Mouse (Mus musculus) heart, embryonic 11.5 days (tissue): ENCODE data around the gene Aoc3. TPM values are rescaled to one million over a fixed set of nuclear protein-coding genes. Genes with fewer than 3 reads are reported as not detected.
"Not testable (repeated sequence)": the region's sequence is repeated elsewhere in the genome, so short reads cannot be mapped to it uniquely, and the experiment has no call there.

Experiments
- ATAC-seq: fragments of 200-750 bp; cut with Nextera tagmentation; replicated peaks from 2 replicates; pipeline ENCODE4 v1.8.0; 2017; ENCODE audit warnings: moderate library complexity; ENCODE audit not compliant: insufficient number of reproducible peaks, low FRiP score, low TSS enrichment
- H3K27ac ChIP-seq: fragments of 300-500 bp; sonication (generic); 2 replicates; pipeline ENCODE4 v1.5.1; 2014; ENCODE audit warnings: mild to moderate bottlenecking, low read depth, low read length
- H3K27me3 ChIP-seq: fragments of 300-500 bp; sonication (generic); 2 replicates; pipeline ENCODE4 v1.6.1; 2014; ENCODE audit warnings: mild to moderate bottlenecking, low read length, mixed read lengths; ENCODE audit not compliant: control insufficient read depth, insufficient read depth
- H3K36me3 ChIP-seq: fragments of 300-500 bp; sonication (generic); 2 replicates; pipeline ENCODE4 v1.6.1; 2014; ENCODE audit warnings: mild to moderate bottlenecking, low read length, moderate library complexity, mixed read lengths; ENCODE audit not compliant: control insufficient read depth, insufficient read depth
- H3K4me1 ChIP-seq: fragments of 300-500 bp; sonication (generic); 2 replicates; pipeline ENCODE4 v1.6.1; 2014; ENCODE audit warnings: low read length; ENCODE audit not compliant: control insufficient read depth, insufficient read depth
- H3K4me2 ChIP-seq: fragments of 300-500 bp; sonication (generic); 2 replicates; pipeline ENCODE4 v1.6.1; 2014; ENCODE audit warnings: mild to moderate bottlenecking, moderate library complexity
- H3K4me3 ChIP-seq: fragments of 300-500 bp; sonication (generic); 2 replicates; pipeline ENCODE4 v1.5.1; 2014; ENCODE audit warnings: low read depth, low read length
- H3K9ac ChIP-seq: fragments of 300-500 bp; sonication (generic); 2 replicates; pipeline ENCODE4 v1.6.1; 2014; ENCODE audit warnings: mild to moderate bottlenecking, low read depth, low read length, moderate library complexity
- H3K9me3 ChIP-seq: fragments of 300-500 bp; sonication (generic); replicated peaks from 2 replicates; pipeline ENCODE4 v1.6.1; 2016; ENCODE audit warnings: low read length; ENCODE audit not compliant: control insufficient read depth
- WGBS: fragments of 180-500 bp; shearing (Covaris S2); extraction: QIAGEN DNeasy Blood & Tissue Kit; methylation state at CpG from one replicate; pipeline ENCODE4 v1.1.7; 2014; ENCODE audit not compliant: insufficient replicate concordance; 5-methylcytosine and 5-hydroxymethylcytosine counted together
- microRNA-seq: library from miRNA; unstranded; fragments of <30 nt; microRNA quantifications from one replicate; pipeline ENCODE4, GENCODE M21; 2016; ENCODE audit warnings: borderline number of aligned reads
- polyA plus RNA-seq: library from polyadenylated mRNA; unstranded; fragments of >200 nt; fragmentation: Nextera tagmentation; extraction: Ambion mirVana; gene quantifications from 2 replicates; pipeline ENCODE4 v1.2.1, GENCODE M21; 2014

The Aoc3 gene
- polyA plus RNA-seq, 1 experiment from 2014 or later: 0.20 TPM

DNA sequence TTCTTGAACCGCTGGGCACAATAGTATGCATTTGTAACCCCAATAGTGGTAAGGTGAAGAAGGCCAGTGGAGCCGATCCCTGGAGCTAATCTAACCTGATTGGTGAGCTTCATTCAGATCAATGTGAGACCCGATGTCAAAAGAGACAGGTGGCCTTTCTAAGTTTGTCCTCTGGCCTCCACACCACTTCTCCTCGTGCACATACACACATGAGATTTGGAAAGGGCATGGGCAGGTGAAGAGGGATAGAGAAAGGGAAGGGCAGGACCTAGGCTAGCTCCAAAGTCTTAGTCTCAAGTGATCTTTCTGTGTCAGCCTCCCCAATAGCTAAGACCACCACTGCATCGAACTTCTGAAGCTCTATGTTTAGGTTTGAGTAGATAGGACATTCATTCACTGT, 39.7 kb downstream of the Aoc3 start:
- H3K27ac ChIP-seq: no peak overlapping the region
- H3K4me1 ChIP-seq: no peaks in the 10 kb centered on the region
- H3K27me3 ChIP-seq: no peaks in the 10 kb centered on the region
- no peaks in the 10 kb centered on the region for H3K36me3 ChIP-seq
- no peak overlapping the region for H3K4me2 ChIP-seq
- no peaks in the 10 kb centered on the region for H3K9me3 ChIP-seq
- H3K4me3 ChIP-seq: no peak overlapping the region
- WGBS: 69% methylated on average over 5 of the region's 5 CpGs
- H3K9ac ChIP-seq: no peak overlapping the region
- no peak for ATAC-seq

GRCm38 (mm10) chr11:101374421-101374938, 44.1 kb downstream of the Aoc3 start:
- 65% methylated on average over 7 of the region's 7 CpGs for WGBS

GRCm38 (mm10) chr11:101378196-101378595, 47.8 kb downstream of the Aoc3 start:
- not testable (repeated sequence) for ATAC-seq, H3K27me3 ChIP-seq, H3K4me3 ChIP-seq, H3K36me3 ChIP-seq, H3K4me2 ChIP-seq, H3K27ac ChIP-seq, H3K4me1 ChIP-seq, H3K9me3 ChIP-seq, H3K9ac ChIP-seq
- WGBS: 81% methylated on average over 8 of the region's 8 CpGs

More at GRCm38 (mm10) chr11:101374421-101374938, 44.1 kb downstream of the Aoc3 start:
- ATAC-seq: no peak
- H3K27ac ChIP-seq: no peak overlapping the region
- H3K27me3 ChIP-seq: no peaks in the 10 kb centered on the region
- H3K4me1 ChIP-seq: no peaks in the 10 kb centered on the region
- H3K4me3 ChIP-seq: no peak overlapping the region
- H3K9ac ChIP-seq: no peak overlapping the region
- H3K36me3 ChIP-seq: no peaks in the 10 kb centered on the region
- H3K9me3 ChIP-seq: no peaks in the 10 kb centered on the region
- H3K4me2 ChIP-seq: no peak overlapping the region

DNA sequence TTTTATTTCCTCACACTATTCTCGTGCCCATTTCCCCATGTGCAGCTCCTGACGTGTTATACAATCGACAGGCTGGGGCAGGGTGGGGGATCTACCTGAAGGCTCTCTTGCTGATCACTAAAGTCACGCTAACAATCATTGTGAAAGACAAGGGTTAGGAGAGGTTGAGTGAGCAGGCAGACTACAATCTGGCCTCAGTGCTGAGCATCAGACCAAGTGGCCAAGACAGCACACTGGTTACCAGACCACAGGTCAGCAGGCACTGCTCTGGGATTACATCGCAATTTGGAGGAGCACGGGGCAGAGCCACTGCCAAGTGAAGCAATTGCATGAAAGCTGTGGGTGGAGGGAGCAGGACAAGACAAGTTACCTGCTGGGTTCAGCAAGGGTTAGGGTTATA, 48.5 kb downstream of the Aoc3 start:
- 76% methylated on average over 6 of the region's 6 CpGs for WGBS

GRCm38 (mm10) chr11:101381817-101382216, 51.4 kb downstream of the Aoc3 start:
- WGBS: 22% methylated on average over 4 of the region's 4 CpGs
- no peak overlapping the region for H3K4me2 ChIP-seq
- no peaks in the 10 kb centered on the region for H3K4me1 ChIP-seq
- H3K27me3 ChIP-seq: no peaks in the 10 kb centered on the region; the same call in 1 of the 2 replicates
- ATAC-seq: no peak
- H3K9me3 ChIP-seq: no peaks in the 10 kb centered on the region
- H3K27ac ChIP-seq: no peak overlapping the region
- H3K9ac ChIP-seq: no peak overlapping the region
- no peaks in the 10 kb centered on the region for H3K36me3 ChIP-seq
- H3K4me3 ChIP-seq: no peak overlapping the region

More for the DNA sequence above, 48.5 kb downstream of the Aoc3 start:
- Histone ChIP-seq H3K9me3 (no peaks in the 10 kb centered on the region), H3K4me1 (no peaks in the 10 kb centered on the region), H3K27me3 (no peaks in the 10 kb centered on the region; the same call in 1 of the 2 replicates), H3K9ac (no peak overlapping the region), H3K27ac (no peak overlapping the region), H3K4me3 (no peak overlapping the region), H3K36me3 (no peaks in the 10 kb centered on the region), H3K4me2 (no peak overlapping the region)
- no peak for ATAC-seq

Small RNA genes lying within 50 kb of the gene (microRNA-seq; reads per million reads assigned to microRNA genes)
- gene Gm25593: not detected

Other genes starting within 250 kb of the Aoc3 start
- gene Coasy, start 248.0 kb upstream of the Aoc3 start, polyA plus RNA-seq: 29.6 and 34.3 TPM in 2 replicates
- 34.5 and 36.0 TPM in 2 replicates for gene Mlx, start 243.3 kb upstream of the Aoc3 start, polyA plus RNA-seq
- gene Psmc3ip, start 235.2 kb upstream of the Aoc3 start, polyA plus RNA-seq: 23.1 and 27.5 TPM in 2 replicates
- gene Retreg3, start 210.7 kb upstream of the Aoc3 start, polyA plus RNA-seq: 5.5 and 9.2 TPM in 2 replicates
- 82.1 and 83.5 TPM in 2 replicates for gene Tubg1, start 210.7 kb upstream of the Aoc3 start, polyA plus RNA-seq
- 4.3 TPM in 2 replicates for gene Tubg2, start 174.7 kb upstream of the Aoc3 start, polyA plus RNA-seq
- gene Cntnap1, start 160.1 kb upstream of the Aoc3 start, polyA plus RNA-seq: 0.46 and 0.70 TPM in 2 replicates
- 6.2 TPM in 2 replicates for gene Plekhh3, start 159.3 kb upstream of the Aoc3 start, polyA plus RNA-seq
- 0.13 and 0.39 TPM in 2 replicates for gene Ccr10, start 155.2 kb upstream of the Aoc3 start, polyA plus RNA-seq
- gene Ezh1, start 104.1 kb upstream of the Aoc3 start, polyA plus RNA-seq: 10.2 and 12.7 TPM in 2 replicates
- 230 and 232 TPM in 2 replicates for gene Ramp2, start 84.6 kb upstream of the Aoc3 start, polyA plus RNA-seq
- 126 and 128 TPM in 2 replicates for gene Vps25, start 76.9 kb upstream of the Aoc3 start, polyA plus RNA-seq
- 11.1 and 13.7 TPM in 2 replicates for gene Wnk4, start 70.0 kb upstream of the Aoc3 start, polyA plus RNA-seq
- 1.1 TPM in 2 replicates for gene Cntd1, start 51.6 kb upstream of the Aoc3 start, polyA plus RNA-seq
- gene Coa3, start 51.5 kb upstream of the Aoc3 start, polyA plus RNA-seq: 183 and 189 TPM in 2 replicates
- gene Becn1, start 28.3 kb upstream of the Aoc3 start, polyA plus RNA-seq: 138 and 154 TPM in 2 replicates
- gene Psme3, start 14.4 kb upstream of the Aoc3 start, polyA plus RNA-seq: 104 and 105 TPM in 2 replicates
- gene Aoc2, start 5.5 kb upstream of the Aoc3 start, polyA plus RNA-seq: 0.90 and 1.4 TPM in 2 replicates
- gene G6pc, start 37.0 kb downstream of the Aoc3 start, polyA plus RNA-seq: not detected in 2 replicates
- 49.7 and 52.3 TPM in 2 replicates for gene Aarsd1, start 87.0 kb downstream of the Aoc3 start, polyA plus RNA-seq
- 17.5 and 18.7 TPM in 2 replicates for gene Gm27029, start 94.2 kb downstream of the Aoc3 start, polyA plus RNA-seq
- 9.6 and 12.9 TPM in 2 replicates for gene Rundc1, start 94.5 kb downstream of the Aoc3 start, polyA plus RNA-seq
- 75.3 and 82.6 TPM in 2 replicates for gene Ptges3l, start 94.7 kb downstream of the Aoc3 start, polyA plus RNA-seq
- gene Rpl27, start 111.7 kb downstream of the Aoc3 start, polyA plus RNA-seq: 286 and 315 TPM in 2 replicates
- gene Ifi35, start 117.8 kb downstream of the Aoc3 start, polyA plus RNA-seq: 10.2 and 11.8 TPM in 2 replicates
- gene Rnd2, start 134.4 kb downstream of the Aoc3 start, polyA plus RNA-seq: 17.5 and 22.3 TPM in 2 replicates
- 26.5 and 31.7 TPM in 2 replicates for gene Vat1, start 135.6 kb downstream of the Aoc3 start, polyA plus RNA-seq
- gene Brca1, start 221.3 kb downstream of the Aoc3 start, polyA plus RNA-seq: 12.3 and 12.7 TPM in 2 replicates
- gene Nbr1, start 221.5 kb downstream of the Aoc3 start, polyA plus RNA-seq: 48.4 and 72.2 TPM in 2 replicates